Mouse (Mus musculus) R1 (cell line): ENCODE results near the gene Fam193b.
"Not testable (repeated sequence)": the region's sequence is repeated elsewhere in the genome, so short reads cannot be mapped to it uniquely, and the experiment has no call there.

Experiments
- DNase-seq: peaks from one replicate; pipeline ENCODE4 v3.0.0-alpha.2; 2018; ENCODE audit warnings: low read depth, low spot score

Gene Fam193b

DNA sequence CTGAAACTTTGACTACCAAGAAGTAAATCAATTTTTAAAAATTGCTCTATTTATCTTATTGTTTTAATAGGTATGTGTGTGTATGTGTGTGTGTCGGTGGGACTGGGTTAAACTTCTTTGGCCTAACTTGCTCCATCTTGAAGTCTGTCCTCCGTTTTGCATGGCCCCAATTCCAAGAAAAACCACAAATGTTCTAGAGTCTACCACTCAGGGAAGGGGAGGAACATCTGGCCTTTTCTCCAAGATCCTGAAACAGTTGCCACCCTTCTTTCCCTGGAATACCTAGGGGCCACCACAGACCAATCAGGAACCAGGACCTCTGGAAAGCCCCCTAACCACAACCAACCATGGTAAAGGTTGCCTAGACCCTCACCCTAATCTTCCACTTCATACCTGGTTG, 1.1 kb upstream of the Fam193b start:
- no peak for DNase-seq

DNA sequence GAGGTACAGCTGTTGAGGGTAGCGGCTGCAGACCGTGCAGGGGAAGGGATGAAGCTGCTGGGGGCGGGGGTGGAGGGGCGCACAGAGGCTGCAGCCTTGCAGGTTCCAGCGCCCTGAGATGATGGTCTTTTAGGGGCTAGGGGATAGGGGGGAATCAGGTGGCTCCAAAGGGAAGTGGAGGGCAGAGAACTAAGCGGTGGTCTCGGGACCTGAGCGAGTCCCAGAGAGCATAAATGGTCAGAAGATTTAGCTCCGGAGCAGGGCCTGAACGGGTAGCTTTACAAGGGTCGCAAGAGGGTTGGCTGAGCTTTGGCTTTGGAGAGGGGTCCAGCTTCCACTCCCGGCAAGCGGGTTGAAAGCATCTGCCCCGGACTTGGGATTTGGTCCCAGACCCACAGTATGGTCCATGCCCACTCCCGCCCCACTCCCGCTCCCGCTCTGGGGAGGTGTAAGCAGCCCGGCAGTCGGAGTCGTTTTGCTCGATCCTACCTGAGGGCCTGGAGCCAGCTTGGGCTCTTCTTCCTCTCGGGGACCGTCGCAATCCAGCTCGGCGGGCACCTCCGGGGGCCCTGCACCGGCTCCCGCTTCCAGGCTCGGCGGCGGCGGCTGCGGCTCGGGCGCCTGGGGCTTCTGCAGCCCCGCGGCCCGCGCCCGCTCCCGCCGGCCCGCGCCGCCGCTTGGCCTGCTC, 490 bp downstream of the Fam193b start:
- peak; percentile 65 for DNase-seq

- DNase-seq: peak; percentile 42
These were observed 1.1 kb downstream of the Fam193b start for GRCm38 (mm10) chr13:55569726-55570285.

DNA sequence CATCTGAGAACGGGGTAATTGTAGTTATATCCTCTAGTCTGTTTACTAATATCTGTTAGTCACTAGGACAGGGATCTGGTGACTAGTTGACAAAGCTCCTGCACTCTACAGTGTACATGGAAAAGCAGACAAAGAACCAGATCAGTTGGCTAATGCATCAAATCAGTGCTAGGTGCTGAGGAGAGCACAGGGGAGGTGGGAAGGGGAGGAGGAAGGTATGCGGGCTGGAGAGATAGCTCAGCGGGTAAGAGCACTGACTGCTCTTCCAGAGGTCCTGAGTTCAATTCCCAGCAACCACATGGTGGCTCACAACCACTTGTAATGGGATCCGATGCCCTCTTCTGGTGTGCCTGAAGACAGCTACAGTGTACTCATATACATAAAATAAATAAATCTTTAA, 2.4 kb downstream of the Fam193b start:
- DNase-seq: not testable (repeated sequence)

DNA sequence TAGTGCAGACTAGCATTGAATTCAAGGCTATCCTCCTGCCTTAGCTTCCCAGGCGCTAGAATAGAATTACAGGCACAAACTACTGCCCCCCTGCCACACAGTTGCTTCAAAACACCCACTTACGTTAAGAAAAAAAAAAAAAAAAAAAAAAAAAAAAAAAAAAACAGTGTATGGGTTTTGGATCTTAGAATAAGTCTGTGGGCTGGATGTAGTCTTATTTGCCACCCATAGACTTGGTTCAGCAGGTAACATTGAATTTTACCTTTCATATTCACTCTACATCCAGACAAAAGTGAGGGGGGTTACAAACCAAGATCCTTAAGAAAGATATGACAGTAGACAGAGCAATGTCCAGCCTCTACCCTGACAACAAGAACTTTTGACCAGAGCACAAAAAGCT, 3.0 kb downstream of the Fam193b start:
- DNase-seq: no peak

DNA sequence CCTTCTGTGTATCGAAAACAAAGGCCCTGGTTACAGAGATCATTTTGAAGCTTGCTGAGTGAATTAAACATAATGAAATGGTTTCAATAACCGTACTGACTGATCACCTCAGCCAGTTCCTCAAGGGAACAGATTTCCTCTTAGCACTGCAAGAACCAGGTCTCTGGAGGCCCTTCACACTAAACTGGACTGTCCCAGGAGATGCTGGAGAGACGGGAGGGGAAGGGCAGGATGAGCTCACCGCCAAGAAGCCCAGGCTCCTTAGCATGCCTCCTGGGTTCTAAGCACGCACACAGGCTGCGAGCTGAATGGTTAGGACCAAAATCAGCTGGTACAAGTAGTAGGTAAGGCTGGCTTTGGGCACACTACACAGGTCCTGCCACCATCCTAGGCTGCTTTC, 3.9 kb downstream of the Fam193b start:
- no peak for DNase-seq

DNA sequence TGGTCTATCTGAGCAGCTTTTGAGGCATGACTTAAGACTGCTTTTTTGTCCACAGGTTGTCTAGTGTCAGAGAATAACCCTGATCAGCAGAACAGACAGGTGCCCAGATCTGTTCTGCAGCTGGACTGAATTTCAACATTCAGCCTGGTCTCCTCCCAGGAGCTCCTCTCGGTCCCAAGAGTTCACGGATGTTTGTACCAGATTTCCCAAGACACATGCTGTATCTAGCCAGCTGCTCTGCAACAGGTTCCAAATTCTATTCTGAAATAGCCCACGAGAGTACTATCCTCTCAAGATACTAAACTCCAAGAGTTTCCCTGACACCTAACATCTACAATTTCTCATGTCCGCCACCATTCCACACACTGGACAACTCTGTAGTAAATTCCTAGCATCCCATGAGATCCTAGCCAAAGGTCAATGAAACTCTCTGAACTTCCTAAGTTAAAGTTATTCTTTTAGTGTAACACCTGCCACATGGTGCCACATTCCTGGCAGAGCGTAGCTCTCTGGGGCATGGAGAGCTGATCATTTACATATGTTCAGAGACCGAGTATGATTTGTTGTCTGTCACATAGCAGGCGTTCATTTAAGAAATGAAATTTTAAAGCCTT, 7.5 kb downstream of the Fam193b start:
- no peak for DNase-seq

DNA sequence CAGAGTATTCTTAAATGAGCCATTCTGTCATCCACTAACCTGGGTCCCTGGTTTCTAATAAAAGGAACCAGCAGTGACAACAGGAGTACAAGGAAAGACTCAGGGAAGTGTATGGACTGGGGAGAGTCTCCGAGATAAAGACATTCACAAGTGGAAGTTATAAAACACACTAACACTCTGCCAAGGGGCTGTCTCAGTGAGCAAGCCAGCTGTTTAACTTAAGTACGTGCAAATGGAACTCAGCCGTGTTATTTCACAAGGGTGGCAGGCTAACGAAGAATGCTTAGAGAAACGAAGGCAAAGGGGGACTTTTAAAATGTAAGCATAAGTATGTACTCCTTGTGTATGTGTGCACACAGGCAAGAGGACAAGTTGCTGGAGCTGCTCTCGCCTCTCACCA, 13.4 kb downstream of the Fam193b start:
- DNase-seq: no peak

DNA sequence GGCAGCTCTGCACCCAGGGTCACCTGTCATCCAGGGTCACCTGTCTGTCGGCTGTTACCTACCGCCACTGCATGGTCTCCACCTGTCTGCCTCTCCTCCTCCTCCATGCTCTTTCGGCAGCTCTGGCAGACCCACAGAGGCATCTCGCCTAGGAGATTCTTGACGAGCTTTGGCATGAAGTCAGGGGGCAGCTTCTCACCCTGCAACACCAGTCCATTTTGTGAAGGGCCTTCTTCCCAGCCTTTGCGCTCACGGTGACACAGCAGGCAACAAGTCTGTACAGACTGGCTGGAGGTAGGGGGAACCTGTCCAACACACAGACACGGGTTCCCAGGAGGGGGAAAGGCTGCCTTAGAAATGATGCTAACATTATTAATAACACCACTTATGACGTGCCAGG, 15.0 kb downstream of the Fam193b start:
- DNase-seq: no peak

DNA sequence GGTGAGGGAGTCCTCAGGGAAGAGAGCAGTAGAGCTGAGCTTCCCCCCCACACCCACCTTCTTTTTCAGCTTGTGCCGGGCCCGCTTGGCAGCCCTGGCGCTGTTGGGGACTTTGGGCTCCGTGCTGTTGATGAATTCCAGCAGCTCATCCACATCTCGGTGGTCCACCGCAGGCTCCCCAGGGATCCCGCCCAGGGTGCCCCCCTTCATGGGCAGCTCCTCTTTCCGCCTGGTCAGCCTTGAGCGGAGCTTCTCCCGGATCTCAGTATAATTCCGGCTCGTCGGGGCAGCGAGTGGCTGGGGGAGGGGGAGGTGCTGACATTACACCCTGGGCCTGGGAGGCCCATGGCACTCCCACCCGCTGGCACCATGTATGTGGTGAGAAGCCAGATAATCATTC, 21.9 kb downstream of the Fam193b start:
- DNase-seq: no peak

DNA sequence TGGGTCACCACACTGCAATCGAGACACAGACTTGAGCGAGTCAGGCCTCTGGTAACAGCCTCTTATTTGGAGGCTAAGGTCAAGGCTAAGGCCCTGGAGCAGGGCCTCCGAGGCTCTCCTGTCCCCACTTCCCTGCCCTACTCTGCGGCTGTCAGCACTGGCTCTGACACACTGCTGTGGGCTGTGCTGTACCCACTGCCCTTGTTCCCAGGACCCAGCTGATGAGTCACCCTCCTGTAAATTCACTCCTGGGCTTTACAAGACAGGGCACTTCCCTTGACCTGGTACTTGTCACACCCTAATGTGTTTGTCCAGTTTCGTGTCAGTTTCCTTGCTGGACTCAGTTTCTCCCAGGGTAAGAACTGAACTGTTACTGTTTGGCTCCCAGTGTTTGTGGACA, 22.5 kb downstream of the Fam193b start:
- DNase-seq: no peak

DNA sequence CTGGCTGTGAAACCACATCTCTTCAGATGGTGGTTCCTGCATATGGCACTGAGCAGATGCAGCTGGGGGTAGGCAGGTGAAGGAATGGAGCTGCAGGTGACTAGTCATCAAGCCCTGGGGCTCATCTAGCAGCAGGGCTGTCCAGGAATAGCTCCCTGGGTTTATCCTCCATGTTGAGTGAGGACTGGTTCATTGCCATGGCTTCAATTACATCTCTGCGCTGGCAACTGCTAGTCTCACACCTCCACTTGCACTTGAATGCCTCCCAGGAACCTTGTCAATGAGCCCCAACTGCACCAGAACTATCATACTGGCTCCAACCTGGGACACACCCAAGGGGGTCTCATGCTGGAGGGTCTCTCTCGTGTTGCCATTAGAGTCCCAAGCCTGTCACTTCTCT, 23.0 kb downstream of the Fam193b start:
- DNase-seq: no peak

DNA sequence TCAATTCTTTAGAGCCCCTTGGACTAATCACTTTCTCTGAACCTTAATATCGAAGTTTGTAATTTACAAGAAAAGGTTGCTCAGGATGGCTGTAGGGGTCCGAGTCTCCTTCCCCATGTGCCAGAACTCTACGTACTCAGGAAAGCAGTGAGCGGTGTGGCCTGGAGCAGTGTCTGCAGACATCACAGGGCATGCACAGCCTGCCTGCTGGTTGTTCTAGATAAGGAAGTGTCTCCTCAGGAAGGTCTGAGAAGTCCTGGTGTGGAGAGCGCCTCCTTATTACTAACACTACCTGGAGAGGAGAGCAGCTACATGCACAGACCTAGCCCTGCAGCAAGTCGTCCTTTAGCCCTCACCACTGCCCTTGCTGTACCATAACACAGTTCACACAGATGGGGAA, 26.1 kb downstream of the Fam193b start:
- no peak for DNase-seq

- DNase-seq: no peak
These were observed 27.5 kb downstream of the Fam193b start for GRCm38 (mm10) chr13:55543447-55543846.

- no peak for DNase-seq
These were observed 28.0 kb downstream of the Fam193b start for GRCm38 (mm10) chr13:55542891-55543290.

- no peak for DNase-seq
These were observed 30.0 kb downstream of the Fam193b start for GRCm38 (mm10) chr13:55540933-55541332.

DNA sequence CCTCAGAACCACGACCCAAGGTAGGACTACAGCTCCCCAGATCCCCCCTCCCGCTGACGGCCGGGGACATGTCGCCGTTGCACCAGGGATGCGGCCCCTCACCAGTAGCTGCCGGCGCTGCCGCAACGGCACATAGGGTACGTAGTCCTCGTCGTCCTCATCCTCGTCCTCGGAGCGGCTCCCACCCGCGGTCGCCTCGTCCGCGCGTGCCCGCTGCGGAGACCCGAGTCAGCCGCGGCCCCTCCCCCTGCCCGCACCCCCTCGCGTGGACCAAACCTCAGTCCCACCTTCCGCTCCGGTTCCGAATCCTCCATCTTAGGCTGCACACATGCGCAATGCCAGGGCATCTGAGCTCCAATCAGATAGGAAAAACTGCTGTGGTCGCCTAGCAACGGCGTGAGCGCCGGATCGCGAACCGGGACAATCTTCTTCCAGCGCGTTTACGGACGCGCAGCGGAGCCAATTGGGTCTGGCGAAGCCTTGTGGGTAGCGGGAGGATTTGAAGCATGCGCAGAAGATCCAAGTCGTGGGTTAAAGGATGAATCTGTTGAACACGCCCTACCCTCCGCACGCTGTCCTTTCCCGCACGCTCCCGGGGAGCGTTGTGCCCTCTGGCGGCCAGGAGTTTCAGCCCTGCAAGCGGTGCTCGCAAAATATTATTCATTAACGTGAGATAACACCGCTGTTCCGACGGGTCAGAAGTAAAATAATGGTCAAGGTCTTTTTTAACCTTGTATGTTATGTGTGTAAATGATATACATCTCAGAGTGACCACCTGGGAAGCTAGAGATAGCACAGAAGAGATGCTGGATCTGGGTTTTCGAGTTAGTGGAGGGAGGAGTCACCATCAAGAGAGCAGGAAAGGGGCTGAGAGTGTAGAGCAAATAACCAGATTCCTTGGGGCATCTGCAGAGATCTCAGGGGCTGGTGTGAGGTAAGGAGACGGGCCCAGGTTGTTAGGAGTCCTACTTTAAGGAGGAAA, 34.4 kb downstream of the Fam193b start, which contains the start of gene Ddx41:
Ddx41 (minus strand) TSS at position 465 of the 982 bp plus-strand sequence.
- DNase-seq: peak; percentile 100

DNA sequence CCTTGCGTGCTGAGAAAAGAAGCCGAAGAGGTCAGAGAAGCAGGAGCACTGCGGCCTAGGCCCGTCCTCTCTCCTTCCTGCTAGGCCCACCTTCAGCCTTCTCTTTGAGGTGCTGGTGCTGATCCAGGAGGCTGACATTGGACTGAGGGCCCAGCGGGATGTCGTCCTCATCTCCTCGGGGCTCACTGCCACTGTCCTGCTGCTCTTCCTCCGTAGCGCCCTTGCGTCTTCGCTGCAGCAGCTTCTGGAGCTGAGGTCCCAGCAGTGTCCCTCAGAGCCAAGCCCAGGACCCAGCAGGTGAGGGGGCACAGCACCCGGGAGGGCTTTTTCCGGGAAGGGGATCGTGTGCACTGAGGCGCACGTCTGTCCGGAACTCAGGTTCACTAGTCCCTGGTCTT, 35.1 kb downstream of the Fam193b start:
- DNase-seq: no peak

GRCm38 (mm10) chr13:55535191-55535590, 35.7 kb downstream of the Fam193b start:
- DNase-seq: no peak

- no peak for DNase-seq
These were observed 41.6 kb downstream of the Fam193b start, which contains the start of gene Dok3 for GRCm38 (mm10) chr13:55529198-55529915. Gene Dok3 (minus strand): TSS chr13:55529296.
